Mouse (Mus musculus) stomach, postnatal 0 days (tissue): ENCODE results near the gene Urb2.

Source experiments
- CTCF ChIP-seq: IDR thresholded peaks from 2 replicates; pipeline ENCODE4 v1.5.1; 2016; ENCODE audit warnings: antibody characterized with exemption, low read depth, mild to moderate bottlenecking, moderate library complexity
- EP300 ChIP-seq: optimal IDR thresholded peaks from 2 replicates; pipeline ENCODE3; 2016; ENCODE audit warnings: antibody characterized with exemption

GRCm38 (mm10) chr8:124089016-124089415, 67.7 kb downstream of the Urb2 start:
- TF ChIP-seq CTCF (no peak), EP300 (no peak)
